Mouse (Mus musculus) limb, embryonic 14.5 days (tissue): ENCODE data around the gene Map3k4. TPM values are rescaled to one million over a fixed set of nuclear protein-coding genes. Genes with fewer than 3 reads are reported as not detected.

Experiments used
- ATAC-seq: fragments of 200-750 bp; cut with Nextera tagmentation; 2 replicates; pipeline ENCODE4 v1.8.0; 2017; ENCODE audit warnings: low read depth, moderate number of reproducible peaks, moderate TSS enrichment; ENCODE audit not compliant: low FRiP score
- DNase-seq: peaks from one replicate; pipeline ENCODE4 v3.0.0-alpha.2; 2015; ENCODE audit warnings: low spot score
- H3K27ac ChIP-seq: fragments of 300-500 bp; sonication (generic); replicated peaks from 2 replicates; pipeline ENCODE4 v1.5.1; 2014; ENCODE audit warnings: low read depth, mild to moderate bottlenecking, low read length, moderate library complexity, mixed read lengths
- H3K27me3 ChIP-seq: fragments of 300-500 bp; sonication (generic); 2 replicates; pipeline ENCODE4 v1.6.1; 2014; ENCODE audit warnings: low read length, mixed read lengths; ENCODE audit not compliant: control insufficient read depth, insufficient read depth
- H3K36me3 ChIP-seq: fragments of 300-500 bp; sonication (generic); 2 replicates; pipeline ENCODE4 v1.6.1; 2014; ENCODE audit warnings: mild to moderate bottlenecking, low read length, moderate library complexity, mixed read lengths; ENCODE audit not compliant: control insufficient read depth, insufficient read depth
- H3K4me1 ChIP-seq: fragments of 300-500 bp; sonication (generic); 2 replicates; pipeline ENCODE4 v1.6.1; 2014; ENCODE audit warnings: antibody characterized with exemption, low read length, mixed read lengths; ENCODE audit not compliant: control insufficient read depth, insufficient read depth
- H3K4me2 ChIP-seq: fragments of 300-500 bp; sonication (generic); replicated peaks from 2 replicates; pipeline ENCODE4 v1.6.1; 2014; ENCODE audit warnings: low read depth, mild to moderate bottlenecking, low read length, moderate library complexity; ENCODE audit not compliant: severe bottlenecking
- H3K4me3 ChIP-seq: fragments of 300-500 bp; sonication (generic); replicated peaks from 2 replicates; pipeline ENCODE4 v1.5.1; 2014; ENCODE audit warnings: low read length
- H3K9ac ChIP-seq: fragments of 300-500 bp; sonication (generic); 2 replicates; pipeline ENCODE4 v1.6.1; 2014; ENCODE audit warnings: mild to moderate bottlenecking, low read depth, low read length, moderate library complexity; ENCODE audit not compliant: severe bottlenecking
- H3K9me3 ChIP-seq: fragments of 300-500 bp; sonication (generic); 2 replicates; pipeline ENCODE4 v1.6.1; 2016; ENCODE audit warnings: low read length; ENCODE audit not compliant: control insufficient read depth
- POLR2A ChIP-seq: fragments of 200-500 bp; IDR thresholded peaks from 2 replicates; pipeline ENCODE4 v1.8.0; 2012; ENCODE audit warnings: inconsistent platforms, mild to moderate bottlenecking, moderate library complexity, borderline replicate concordance; ENCODE audit not compliant: insufficient read depth, insufficient read length; ENCODE audit errors: extremely low read depth
- WGBS: fragments of 180-500 bp; shearing (Covaris S2); extraction: QIAGEN DNeasy Blood & Tissue Kit; methylation state at CpG from one replicate; pipeline ENCODE4 v1.1.7; 2014; 5-methylcytosine and 5-hydroxymethylcytosine counted together
- polyA plus RNA-seq, 2 experiments: library from polyadenylated mRNA; depleted of rRNA in 1 of 2; stranded (reverse) in 1 of 2; unstranded in 1 of 2; fragments of >200 nt; fragmentation: Nextera tagmentation in 1 of 2; extraction: Ambion mirVana in 1 of 2; gene quantifications; 2 replicates each; pipeline versions ENCODE4 v1.2.1 to v1.2.3; 2012 to 2014

Gene Map3k4
- polyA plus RNA-seq, 2 experiments: 28.6 to 36.4 TPM

- no peaks in the 10 kb centered on the region for H3K4me1 ChIP-seq
- WGBS: 85% methylated on average over 8 of the region's 9 CpGs
- no peaks in the 10 kb centered on the region for H3K27me3 ChIP-seq
- no peak overlapping the region for H3K4me3 ChIP-seq
- no peak for TF ChIP-seq POLR2A
- H3K9ac ChIP-seq: no peak overlapping the region
- ATAC-seq (no peak), DNase-seq (no peak)
- no peak overlapping the region for H3K4me2 ChIP-seq
- H3K27ac ChIP-seq: no peak overlapping the region
- no peaks in the 10 kb centered on the region for H3K9me3 ChIP-seq
- H3K36me3 ChIP-seq: peaks cover 53% of the 10 kb centered on the region
These were observed 94.5 kb downstream of the Map3k4 start for GRCm38 (mm10) chr17:12224145-12224544.

GRCm38 (mm10) chr17:12223682-12224081 lies 94.9 kb downstream of the Map3k4 start:
- WGBS: 67% methylated on average over 5 of the region's 5 CpGs
- TF ChIP-seq POLR2A: no peak

GRCm38 (mm10) chr17:12221926-12222325 lies 96.7 kb downstream of the Map3k4 start:
- H3K9ac ChIP-seq: no peak overlapping the region
- TF ChIP-seq POLR2A: no peak
- H3K27me3 ChIP-seq: no peaks in the 10 kb centered on the region
- H3K4me2 ChIP-seq: no peak overlapping the region
- peaks cover 51% of the 10 kb centered on the region for H3K36me3 ChIP-seq
- H3K4me3 ChIP-seq: no peak overlapping the region
- H3K4me1 ChIP-seq: no peaks in the 10 kb centered on the region
- no peak for ATAC-seq
- 34% methylated on average over 5 of the region's 6 CpGs for WGBS
- no peak overlapping the region for H3K27ac ChIP-seq
- no peaks in the 10 kb centered on the region for H3K9me3 ChIP-seq
- DNase-seq: no peak

More at GRCm38 (mm10) chr17:12223682-12224081, 94.9 kb downstream of the Map3k4 start:
- Histone ChIP-seq H3K4me1 (no peaks in the 10 kb centered on the region), H3K27ac (no peak overlapping the region), H3K9ac (no peak overlapping the region), H3K36me3 (peaks cover 53% of the 10 kb centered on the region), H3K27me3 (no peaks in the 10 kb centered on the region), H3K4me2 (no peak overlapping the region), H3K9me3 (no peaks in the 10 kb centered on the region), H3K4me3 (no peak overlapping the region)
- ATAC-seq: no peak
- no peak for DNase-seq

- WGBS: 80% methylated on average over 6 of the region's 6 CpGs
- Histone ChIP-seq H3K9ac (no peak overlapping the region), H3K4me2 (no peak overlapping the region), H3K4me3 (no peak overlapping the region), H3K27ac (no peak overlapping the region), H3K4me1 (no peaks in the 10 kb centered on the region), H3K9me3 (no peaks in the 10 kb centered on the region), H3K36me3 (peaks cover 88% of the 10 kb centered on the region), H3K27me3 (no peaks in the 10 kb centered on the region)
- ATAC-seq (no peak), DNase-seq (no peak)
- no peak for TF ChIP-seq POLR2A
These were observed 102.4 kb downstream of the Map3k4 start for GRCm38 (mm10) chr17:12216224-12216623.

GRCm38 (mm10) chr17:12213430-12213829 lies 105.2 kb downstream of the Map3k4 start:
- Histone ChIP-seq H3K27ac (no peak overlapping the region), H3K4me1 (no peaks in the 10 kb centered on the region), H3K9ac (no peak overlapping the region), H3K36me3 (peaks cover 63% of the 10 kb centered on the region), H3K4me2 (no peak overlapping the region), H3K9me3 (no peaks in the 10 kb centered on the region), H3K4me3 (no peak overlapping the region), H3K27me3 (no peaks in the 10 kb centered on the region)
- DNase-seq (no peak), ATAC-seq (no peak)
- no peak for TF ChIP-seq POLR2A
- 88% methylated on average over 8 of the region's 8 CpGs for WGBS

GRCm38 (mm10) chr17:12212341-12212740 lies 106.3 kb downstream of the Map3k4 start:
- ATAC-seq: no peak
- WGBS: 94% methylated on average over 6 of the region's 6 CpGs
- H3K36me3 ChIP-seq: peaks cover 54% of the 10 kb centered on the region

More at GRCm38 (mm10) chr17:12212341-12212740, 106.3 kb downstream of the Map3k4 start:
- Histone ChIP-seq H3K27ac (no peak overlapping the region), H3K9me3 (no peaks in the 10 kb centered on the region), H3K4me1 (peaks cover 7% of the 10 kb centered on the region), H3K4me2 (no peak overlapping the region), H3K27me3 (no peaks in the 10 kb centered on the region), H3K4me3 (no peak overlapping the region), H3K9ac (no peak overlapping the region)
- TF ChIP-seq POLR2A: no peak
- no peak for DNase-seq
